Mouse (Mus musculus) neural tube, embryonic 15.5 days (tissue): ENCODE measurements around the gene Acp4. TPM values are rescaled to one million over a fixed set of nuclear protein-coding genes. Genes with fewer than 3 reads are reported as not detected.
"Not testable (repeated sequence)": the region's sequence is repeated elsewhere in the genome, so short reads cannot be mapped to it uniquely, and the experiment has no call there.

Experiments
- ATAC-seq: fragments of 200-750 bp; cut with Nextera tagmentation; 2 replicates; pipeline ENCODE4 v1.8.0; 2017; ENCODE audit warnings: mild to moderate bottlenecking, moderate TSS enrichment, moderate library complexity; ENCODE audit not compliant: low FRiP score
- H3K27ac ChIP-seq: fragments of 300-500 bp; sonication (generic); replicated peaks from 2 replicates; pipeline ENCODE4 v1.5.1; 2015; ENCODE audit warnings: mild to moderate bottlenecking, inconsistent platforms
- H3K27me3 ChIP-seq: fragments of 300-500 bp; sonication (generic); replicated peaks from 2 replicates; pipeline ENCODE4 v1.6.1; 2015; ENCODE audit warnings: inconsistent platforms
- H3K36me3 ChIP-seq: fragments of 300-500 bp; sonication (generic); 2 replicates; pipeline ENCODE4 v1.6.1; 2015; ENCODE audit warnings: inconsistent platforms
- H3K4me1 ChIP-seq: fragments of 300-500 bp; sonication (generic); 2 replicates; pipeline ENCODE4 v1.6.1; 2015; ENCODE audit warnings: inconsistent platforms
- H3K4me2 ChIP-seq: fragments of 300-500 bp; sonication (generic); 2 replicates; pipeline ENCODE4 v1.6.1; 2015; ENCODE audit warnings: inconsistent platforms, mild to moderate bottlenecking, moderate library complexity
- H3K4me3 ChIP-seq: fragments of 300-500 bp; sonication (generic); replicated peaks from 2 replicates; pipeline ENCODE4 v1.5.1; 2015; ENCODE audit warnings: mild to moderate bottlenecking, inconsistent platforms
- H3K9ac ChIP-seq: fragments of 300-500 bp; sonication (generic); replicated peaks from 2 replicates; pipeline ENCODE4 v1.6.1; 2015; ENCODE audit warnings: mild to moderate bottlenecking, inconsistent platforms
- H3K9me3 ChIP-seq: fragments of 300-500 bp; sonication (generic); replicated peaks from 2 replicates; pipeline ENCODE4 v1.6.1; 2016; ENCODE audit warnings: inconsistent platforms
- WGBS: fragments of 180-500 bp; shearing (Covaris S2); methylation state at CpG from one replicate; pipeline ENCODE4 v1.1.7; 2015; ENCODE audit warnings: mixed read lengths; 5-methylcytosine and 5-hydroxymethylcytosine counted together
- polyA plus RNA-seq: library from polyadenylated mRNA; unstranded; fragments of >200 nt; fragmentation: Nextera tagmentation; extraction: Ambion mirVana; gene quantifications from 2 replicates; pipeline ENCODE4 v1.2.1, GENCODE M21; 2015

The Acp4 gene
- polyA plus RNA-seq, 1 experiment from 2014 or later, result 0.15 TPM

GRCm38 (mm10) chr7:44260410-44260809 is 3.2 kb upstream of the Acp4 start:
- Histone ChIP-seq H3K4me1 (peaks cover 7% of the 10 kb centered on the region), H3K4me2 (no peak overlapping the region), H3K36me3 (no peaks in the 10 kb centered on the region), H3K27me3 (0 out of 2 replicates have a peak, but pooled peaks cover 8% of the 10 kb centered on the region), H3K9ac (no peak overlapping the region), H3K27ac (no peak overlapping the region), H3K9me3 (no peaks in the 10 kb centered on the region), H3K4me3 (no peak overlapping the region)
- ATAC-seq, result no peak
- 77% methylated on average over 6 of the region's 6 CpGs for WGBS

- 82% methylated on average over 6 of the region's 6 CpGs for WGBS
- ATAC-seq, result no peak
Measured at GRCm38 (mm10) chr7:44254930-44255329, 2.2 kb downstream of the Acp4 start.

GRCm38 (mm10) chr7:44253023-44253616 is 4.1 kb downstream of the Acp4 start:
- no peak overlapping the region for H3K9ac ChIP-seq
- ATAC-seq, result no peak
- no peaks in the 10 kb centered on the region for H3K27me3 ChIP-seq
- H3K4me3 ChIP-seq, result no peak overlapping the region
- WGBS, result 77% methylated on average over 15 of the region's 15 CpGs
- no peak overlapping the region for H3K27ac ChIP-seq
- H3K9me3 ChIP-seq, result no peaks in the 10 kb centered on the region
- no peak overlapping the region for H3K4me2 ChIP-seq
- peaks cover 43% of the 10 kb centered on the region for H3K36me3 ChIP-seq
- H3K4me1 ChIP-seq, result peaks cover 27% of the 10 kb centered on the region

More at GRCm38 (mm10) chr7:44254930-44255329, 2.2 kb downstream of the Acp4 start:
- no peak overlapping the region for H3K27ac ChIP-seq
- H3K4me3 ChIP-seq, result no peak overlapping the region
- H3K9me3 ChIP-seq, result no peaks in the 10 kb centered on the region
- H3K4me1 ChIP-seq, result peaks cover 11% of the 10 kb centered on the region
- H3K36me3 ChIP-seq, result peaks cover 28% of the 10 kb centered on the region
- no peaks in the 10 kb centered on the region for H3K27me3 ChIP-seq
- no peak overlapping the region for H3K9ac ChIP-seq
- H3K4me2 ChIP-seq, result no peak overlapping the region

GRCm38 (mm10) chr7:44250732-44251275 is 6.4 kb downstream of the Acp4 start:
- 90% methylated on average over 17 of the region's 17 CpGs for WGBS
- not testable (repeated sequence) for H3K4me3 ChIP-seq

GRCm38 (mm10) chr7:44249248-44249647 is 7.9 kb downstream of the Acp4 start:
- H3K9me3 ChIP-seq, result no peaks in the 10 kb centered on the region
- 94% methylated on average over 4 of the region's 4 CpGs for WGBS
- H3K4me3 ChIP-seq, result no peak overlapping the region
- peaks cover 45% of the 10 kb centered on the region for H3K4me1 ChIP-seq
- no peak overlapping the region for H3K27ac ChIP-seq
- ATAC-seq, result no peak
- H3K9ac ChIP-seq, result no peak overlapping the region
- no peak overlapping the region for H3K4me2 ChIP-seq
- no peaks in the 10 kb centered on the region for H3K27me3 ChIP-seq
- peaks cover 43% of the 10 kb centered on the region for H3K36me3 ChIP-seq

More at GRCm38 (mm10) chr7:44250732-44251275, 6.4 kb downstream of the Acp4 start:
- Histone ChIP-seq H3K36me3 (peaks cover 43% of the 10 kb centered on the region), H3K4me1 (peaks cover 37% of the 10 kb centered on the region)
- not testable (repeated sequence) for H3K27me3 ChIP-seq, H3K9ac ChIP-seq, H3K27ac ChIP-seq, H3K4me2 ChIP-seq, ATAC-seq, H3K9me3 ChIP-seq

GRCm38 (mm10) chr7:44247971-44248370 is 9.2 kb downstream of the Acp4 start:
- peaks cover 45% of the 10 kb centered on the region for H3K4me1 ChIP-seq
- 93% methylated on average over 2 of the region's 2 CpGs for WGBS
- no peaks in the 10 kb centered on the region for H3K27me3 ChIP-seq
- peak overlapping the region; percentile 67 for H3K4me2 ChIP-seq
- H3K9me3 ChIP-seq, result no peaks in the 10 kb centered on the region
- H3K27ac ChIP-seq, result 0 out of 2 replicates have a peak overlapping the region, but pooled peaks have one; percentile 18
- ATAC-seq, result no peak
- peak overlapping the region; percentile 98; the same call in 1 of the 2 replicates for H3K9ac ChIP-seq
- H3K36me3 ChIP-seq, result peaks cover 38% of the 10 kb centered on the region
- H3K4me3 ChIP-seq, result peak overlapping the region; percentile 92

- peak overlapping the region; percentile 98 for H3K9ac ChIP-seq
- peaks cover 38% of the 10 kb centered on the region for H3K4me1 ChIP-seq
- H3K4me3 ChIP-seq, result peak overlapping the region; percentile 92
- peak; percentile 54 for ATAC-seq
- no peaks in the 10 kb centered on the region for H3K9me3 ChIP-seq
- under 1% methylated on average over 23 of the region's 23 CpGs for WGBS
- H3K27me3 ChIP-seq, result no peaks in the 10 kb centered on the region
- H3K36me3 ChIP-seq, result peaks cover 28% of the 10 kb centered on the region
- peak overlapping the region; percentile 67 for H3K4me2 ChIP-seq
- peak overlapping the region; percentile 97 for H3K27ac ChIP-seq
Measured at GRCm38 (mm10) chr7:44246984-44247470, 10.2 kb downstream of the Acp4 start.

GRCm38 (mm10) chr7:44246055-44246983 is 10.9 kb downstream of the Acp4 start, which contains the start of the genes 1700028J19Rik and 2410002F23Rik:
Gene 1700028J19Rik (minus strand): TSS chr7:44246695.
Gene 2410002F23Rik (plus strand): TSS chr7:44246722.
- H3K9me3 ChIP-seq, result no peaks in the 10 kb centered on the region
- H3K4me2 ChIP-seq, result peak within 1 kb of the TSS; percentile 67
- peak within 1 kb of the TSS; percentile 92 for H3K4me3 ChIP-seq
- peaks cover 26% of the 10 kb centered on the region for H3K36me3 ChIP-seq
- no peaks in the 10 kb centered on the region for H3K27me3 ChIP-seq
- peak; percentile 88 for ATAC-seq
- peak within 1 kb of the TSS; percentile 97 for H3K27ac ChIP-seq
- H3K4me1 ChIP-seq, result peaks cover 37% of the 10 kb centered on the region
- peak within 1 kb of the TSS; percentile 98 for H3K9ac ChIP-seq
- WGBS, result under 1% methylated on average over 62 of the region's 62 CpGs

- no peak overlapping the region for H3K27ac ChIP-seq
- no peaks in the 10 kb centered on the region for H3K9me3 ChIP-seq
- H3K27me3 ChIP-seq, result no peaks in the 10 kb centered on the region
- no peak for ATAC-seq
- peaks cover 26% of the 10 kb centered on the region for H3K4me1 ChIP-seq
- WGBS, result 63% methylated on average over 1 of the region's 1 CpGs
- no peak overlapping the region for H3K4me2 ChIP-seq
- no peak overlapping the region for H3K9ac ChIP-seq
- peaks cover 6% of the 10 kb centered on the region for H3K36me3 ChIP-seq
- H3K4me3 ChIP-seq, result no peak overlapping the region
Measured at GRCm38 (mm10) chr7:44244080-44244479, 13.1 kb downstream of the Acp4 start.

- no peaks in the 10 kb centered on the region for H3K9me3 ChIP-seq
- no peak overlapping the region for H3K27ac ChIP-seq
- H3K27me3 ChIP-seq, result no peaks in the 10 kb centered on the region
- H3K4me3 ChIP-seq, result no peak overlapping the region
- H3K4me2 ChIP-seq, result no peak overlapping the region
- peaks cover 9% of the 10 kb centered on the region for H3K4me1 ChIP-seq
- no peak overlapping the region for H3K9ac ChIP-seq
- no peak for ATAC-seq
- WGBS, result 83% methylated on average over 2 of the region's 2 CpGs
- no peaks in the 10 kb centered on the region for H3K36me3 ChIP-seq
Measured at GRCm38 (mm10) chr7:44241163-44241562, 16.0 kb downstream of the Acp4 start.

GRCm38 (mm10) chr7:44240712-44241111 is 16.5 kb downstream of the Acp4 start:
- no peak overlapping the region for H3K9ac ChIP-seq
- no peak for ATAC-seq
- no peaks in the 10 kb centered on the region for H3K9me3 ChIP-seq
- H3K27me3 ChIP-seq, result no peaks in the 10 kb centered on the region
- H3K36me3 ChIP-seq, result no peaks in the 10 kb centered on the region
- 50% methylated on average over 1 of the region's 1 CpGs for WGBS
- no peak overlapping the region for H3K27ac ChIP-seq
- H3K4me3 ChIP-seq, result no peak overlapping the region
- peaks cover 7% of the 10 kb centered on the region for H3K4me1 ChIP-seq
- no peak overlapping the region for H3K4me2 ChIP-seq
